Mouse (Mus musculus) testis, postnatal 14 days (tissue): ENCODE measurements at regions not wholly inside any gene's neighbourhood (a gene's known extent, or its start where the extent isn't known, plus 50 kb on each side); places are given as distances from the start of the nearest gene placed in this dataset.
"Not testable (repeated sequence)": the region's sequence is repeated elsewhere in the genome, so short reads cannot be mapped to it uniquely, and the experiment has no call there.

Experiments used
- DNase-seq: peaks from one replicate; pipeline ENCODE4 v3.0.0; 2021; ENCODE audit warnings: low spot score

DNA sequence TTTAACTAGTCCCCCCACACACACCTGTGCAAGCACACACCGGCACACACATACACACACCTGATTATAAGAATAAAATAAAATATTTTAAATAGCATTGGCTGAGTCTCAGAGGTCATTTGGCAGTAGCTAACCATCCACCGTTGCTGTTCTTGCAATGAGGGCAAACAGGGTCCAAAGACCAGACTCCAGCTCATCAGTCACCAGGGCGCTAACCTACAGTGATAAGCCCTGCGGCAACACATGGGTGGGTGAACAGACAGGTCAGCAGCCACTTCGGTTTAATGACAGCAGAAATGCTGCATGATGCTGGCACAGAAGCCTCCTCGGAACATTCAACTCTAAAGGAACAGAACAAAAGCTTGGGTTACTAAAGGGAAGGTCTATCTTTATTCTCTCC is 54.9 kb downstream of the Tas2r134 start:
- DNase-seq: no peak

DNA sequence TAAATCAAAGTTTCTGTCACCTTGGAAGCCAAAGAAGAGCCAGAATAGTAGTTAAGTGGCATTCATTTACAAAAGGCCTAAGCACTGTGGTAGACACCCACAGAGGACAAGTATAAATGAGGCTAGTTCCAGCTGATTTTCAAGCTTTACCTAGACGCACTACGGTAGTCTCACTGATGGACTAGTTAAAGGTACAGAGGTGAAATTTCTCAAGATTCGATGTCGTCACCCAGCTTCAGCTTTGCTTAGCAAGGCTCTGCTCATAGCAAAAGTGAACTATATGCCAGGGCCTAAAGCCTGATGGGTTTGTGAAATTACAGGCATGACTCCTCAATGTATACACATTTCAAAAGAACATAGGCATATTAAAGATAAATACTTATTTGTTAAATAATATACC is 55.4 kb downstream of the Tas2r134 start:
- no peak for DNase-seq

DNA sequence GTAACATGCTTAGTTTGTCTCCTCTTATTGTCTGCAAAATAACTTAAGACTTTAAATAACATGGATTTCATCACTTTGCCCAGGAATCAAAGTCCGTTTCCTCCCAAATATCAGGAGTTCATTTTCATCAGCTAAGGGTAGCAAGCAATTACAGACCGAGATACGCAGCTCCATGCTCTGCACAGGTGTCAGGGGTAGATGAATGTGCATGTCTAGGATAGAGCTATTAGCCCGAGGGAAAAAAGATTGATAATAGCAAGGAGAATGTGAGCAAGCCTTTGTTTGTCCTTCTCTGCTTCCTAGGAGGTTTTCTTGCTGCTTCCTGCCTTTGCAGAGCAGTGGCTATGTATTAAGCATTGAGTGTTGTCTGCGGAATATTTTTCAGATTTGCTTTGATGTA is 77.8 kb downstream of the Tas2r134 start:
- no peak for DNase-seq

DNA sequence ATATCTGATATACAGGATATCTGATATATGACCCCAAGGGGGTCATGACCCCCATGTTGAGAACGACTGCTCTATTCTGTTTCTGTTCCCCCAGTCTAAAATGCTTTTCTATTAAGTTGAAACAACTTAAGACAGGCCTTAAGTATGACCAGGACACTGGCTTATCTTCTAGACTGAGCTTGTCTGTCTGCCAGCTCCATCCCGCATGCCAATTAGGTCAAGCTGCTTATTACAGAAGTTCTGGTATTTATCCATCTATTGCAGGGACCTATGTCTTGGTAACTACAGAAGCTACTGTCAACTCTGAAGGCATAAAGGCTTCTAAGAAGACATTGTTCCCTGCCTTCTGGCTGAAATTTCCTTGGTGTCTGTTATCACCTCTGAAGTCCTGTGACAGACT is 81.4 kb downstream of the Tas2r134 start:
- no peak for DNase-seq

DNA sequence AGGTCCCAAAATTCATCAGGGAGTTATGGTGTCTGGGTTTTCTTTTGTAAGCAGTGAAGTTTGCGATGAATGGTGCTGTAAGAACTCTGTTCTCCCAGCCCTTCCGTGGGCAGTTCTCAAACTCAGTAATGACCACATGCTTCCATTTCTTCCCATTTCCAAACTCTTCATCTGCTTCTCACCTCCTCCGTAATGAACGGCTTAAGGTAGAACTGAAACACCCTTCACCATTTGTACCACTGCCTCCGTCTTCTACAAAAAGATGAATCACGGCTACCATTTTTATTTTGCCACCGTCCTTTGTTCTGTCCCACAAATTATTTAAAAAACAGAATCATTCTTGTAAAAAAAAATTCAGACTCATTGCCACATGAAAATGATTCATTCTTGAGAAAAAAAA is 85.3 kb downstream of the Tas2r134 start:
- DNase-seq: no peak

DNA sequence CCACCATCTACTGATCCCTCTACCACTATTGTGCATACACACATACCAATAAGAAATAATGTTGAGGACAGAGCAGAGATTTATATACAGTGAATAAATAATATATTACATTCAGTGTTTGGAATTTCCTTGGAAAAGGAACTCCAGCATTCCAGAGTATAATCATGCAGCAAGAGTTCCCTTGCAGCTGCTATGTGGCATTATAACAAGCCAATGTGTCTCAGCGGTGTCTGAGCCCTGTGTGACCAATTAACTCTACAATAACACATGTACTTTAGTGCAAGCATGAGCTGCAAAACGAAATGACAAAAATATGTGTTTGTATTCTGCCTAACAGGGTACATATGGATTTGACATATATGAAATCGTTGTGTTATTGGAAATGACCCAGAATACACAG is 103.5 kb downstream of the Tas2r134 start:
- DNase-seq: no peak

DNA sequence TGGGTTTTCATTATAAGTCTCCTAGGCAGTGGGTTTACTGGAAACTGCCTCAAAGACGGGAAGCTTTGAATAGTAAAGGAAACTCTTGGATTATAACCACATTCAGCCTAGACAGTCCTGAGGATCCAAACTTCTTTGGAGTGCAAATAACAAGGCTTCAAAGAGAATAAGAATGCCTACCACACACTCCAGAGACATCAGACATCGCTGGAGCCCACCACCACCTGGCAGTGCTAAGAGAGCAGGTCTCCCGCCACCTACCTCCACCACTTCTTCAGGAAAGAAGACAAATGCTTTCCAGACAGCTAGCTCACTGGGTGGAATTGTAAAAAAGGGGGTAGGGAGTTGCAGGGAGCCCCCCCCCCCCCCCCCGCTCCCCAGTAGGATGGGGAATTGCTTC is 104.4 kb downstream of the Tas2r134 start:
- DNase-seq: no peak

DNA sequence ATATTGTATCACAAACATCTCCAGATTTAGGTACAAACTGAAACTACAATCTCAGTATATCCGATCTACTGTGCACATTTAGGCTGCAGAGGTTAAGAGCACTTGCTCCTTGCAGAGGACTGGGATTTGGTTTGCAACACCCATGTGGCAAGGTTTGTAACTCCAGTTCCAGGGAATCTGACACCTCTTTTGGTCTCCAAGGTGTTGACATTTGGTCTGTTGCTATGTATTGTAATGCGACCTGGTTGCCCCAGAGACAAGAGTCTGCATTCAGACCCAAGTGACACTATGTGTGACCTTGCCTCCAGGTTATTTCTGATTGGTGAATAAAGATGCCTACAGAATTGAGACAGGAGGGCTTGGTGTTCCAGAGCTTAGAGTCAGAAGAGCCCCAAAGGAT is 105.0 kb downstream of the Tas2r134 start:
- no peak for DNase-seq

DNA sequence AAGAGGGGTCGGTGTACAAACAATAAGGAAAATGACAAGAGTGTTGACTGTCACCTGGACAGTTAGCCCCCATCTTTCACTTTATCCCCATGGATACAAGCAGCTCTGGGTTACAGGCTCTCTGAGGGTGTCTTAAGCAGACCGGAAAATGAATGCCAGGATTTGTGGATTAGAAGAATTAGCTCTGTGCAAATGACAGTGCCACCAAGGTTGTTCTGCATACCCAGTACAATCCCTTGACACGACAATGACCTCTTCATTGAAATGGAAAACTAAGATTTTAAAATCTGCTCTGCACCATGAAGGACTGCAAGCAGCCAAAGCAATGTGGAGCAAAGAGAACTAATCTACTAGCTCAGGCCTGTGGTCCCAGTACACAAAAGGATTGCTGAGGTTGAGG is 105.9 kb downstream of the Tas2r134 start:
- DNase-seq: no peak

DNA sequence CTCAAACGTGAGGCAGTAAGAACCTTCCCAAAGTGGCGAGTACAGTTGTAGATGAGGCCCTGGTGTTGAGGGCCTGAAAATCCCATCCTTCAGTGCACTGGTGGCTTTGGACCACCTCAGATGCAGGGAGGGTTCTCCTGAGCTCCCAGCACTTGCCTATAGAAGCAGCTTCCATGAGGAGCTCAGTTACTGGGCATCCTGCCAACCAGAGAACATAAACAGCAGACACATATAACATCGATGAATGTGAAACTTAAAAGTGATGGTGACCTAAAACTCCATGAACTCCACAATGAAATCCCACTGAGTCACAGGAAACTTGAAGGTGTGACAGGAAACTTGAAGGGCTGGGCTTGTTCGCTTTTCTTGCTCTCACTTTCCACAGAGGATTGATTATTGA is 109.1 kb downstream of the Tas2r134 start:
- no peak for DNase-seq

DNA sequence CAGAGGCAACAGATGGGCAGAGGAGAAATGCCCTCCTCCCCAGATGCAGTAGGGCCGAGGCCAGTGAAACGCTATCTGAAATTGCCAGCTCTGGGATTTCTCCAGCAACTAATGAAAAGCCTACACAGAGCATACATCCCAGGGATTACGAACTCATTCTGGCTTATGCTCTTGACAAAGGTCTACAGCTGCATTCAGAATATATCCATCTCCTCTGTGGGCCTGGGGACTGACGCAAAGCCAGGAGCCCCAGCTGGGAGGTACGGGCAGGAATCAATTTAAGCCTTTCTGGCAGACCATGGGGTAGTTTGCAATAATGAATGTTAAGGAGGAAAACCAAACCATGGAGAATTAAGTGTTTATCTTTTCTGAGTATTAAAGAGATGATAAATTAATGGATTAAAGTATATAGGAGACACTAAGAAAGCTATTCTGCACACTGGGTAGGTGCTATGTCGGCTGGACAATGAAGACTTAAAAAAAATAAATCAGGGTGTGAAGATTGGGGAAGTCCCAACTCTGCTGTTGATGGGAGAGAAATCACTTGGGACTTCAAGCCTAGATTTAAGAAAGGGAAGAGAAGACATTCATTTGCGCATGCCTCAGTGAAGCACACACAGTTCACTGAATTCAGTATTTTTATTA is 120.5 kb downstream of the Tas2r134 start:
- no peak for DNase-seq

DNA sequence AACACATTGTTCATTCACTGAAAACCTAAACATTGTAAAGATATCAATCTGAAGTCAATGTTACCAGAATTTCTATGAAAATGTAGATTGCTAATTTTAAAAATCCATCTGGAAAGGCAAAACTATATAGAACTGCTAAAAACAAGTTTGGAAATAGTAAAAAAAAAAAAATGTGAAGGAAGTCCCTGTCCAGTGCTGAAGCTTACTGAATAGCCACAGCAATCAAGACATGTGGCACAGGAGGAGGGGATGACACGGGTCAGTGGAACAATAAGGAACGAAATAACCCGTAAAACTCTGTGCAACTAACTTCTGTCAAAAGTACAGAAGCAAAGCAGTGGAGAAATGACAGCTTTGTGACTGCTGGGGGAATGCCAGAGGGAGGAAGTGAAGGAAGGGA is 121.9 kb downstream of the Tas2r134 start:
- DNase-seq: no peak

DNA sequence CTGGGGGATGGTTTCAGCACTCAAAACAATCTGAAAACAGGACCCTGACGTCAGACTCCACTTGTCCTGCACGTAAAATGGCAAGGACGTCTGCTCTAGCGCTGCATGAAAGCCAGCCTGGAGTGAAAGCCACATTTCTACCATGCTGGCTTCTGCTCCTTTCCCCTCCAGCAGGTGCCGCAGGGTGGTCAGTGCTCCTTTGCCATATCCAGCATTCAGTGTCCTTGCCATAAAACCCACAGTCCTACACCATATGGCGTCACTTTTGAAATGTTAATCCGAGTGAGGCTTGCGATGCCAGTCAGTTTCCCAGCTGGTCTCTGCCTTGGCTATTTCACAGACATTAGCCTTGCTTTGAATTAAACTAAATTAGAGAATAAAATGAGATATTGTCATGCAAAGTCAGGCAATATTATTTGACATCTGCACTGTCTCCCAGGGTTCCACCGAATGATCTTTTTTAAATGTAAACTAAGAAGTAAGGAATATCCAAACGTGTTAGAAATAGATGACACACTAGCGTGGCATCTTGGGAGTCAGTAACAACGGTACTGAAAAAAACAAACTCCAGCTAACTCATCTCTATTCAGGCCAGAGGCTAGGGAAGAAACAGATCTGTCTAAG is 125.7 kb downstream of the Tas2r134 start:
- DNase-seq: no peak

DNA sequence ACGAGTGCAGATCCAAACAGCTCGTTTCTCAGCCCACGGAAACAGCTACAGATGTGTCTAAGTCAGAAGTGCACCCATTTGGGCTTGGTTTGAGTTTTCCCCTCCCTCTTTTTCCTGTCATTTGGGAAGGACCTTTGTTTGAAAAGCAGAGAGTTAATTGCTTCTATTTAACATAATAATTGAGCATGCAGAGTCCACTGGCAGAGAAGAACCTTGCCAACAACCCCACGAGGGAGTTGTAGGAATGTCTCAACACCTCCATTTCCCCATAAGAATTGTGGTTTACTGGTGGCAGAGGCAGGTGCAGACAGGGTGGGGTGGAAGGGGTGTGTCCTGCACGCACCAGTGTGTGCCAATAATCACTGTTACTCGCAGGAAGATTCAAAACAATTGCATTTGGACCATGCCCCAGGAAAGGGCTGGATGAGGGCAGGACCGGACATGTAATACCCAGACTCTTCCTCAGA is 126.3 kb downstream of the Tas2r134 start:
- DNase-seq: no peak

DNA sequence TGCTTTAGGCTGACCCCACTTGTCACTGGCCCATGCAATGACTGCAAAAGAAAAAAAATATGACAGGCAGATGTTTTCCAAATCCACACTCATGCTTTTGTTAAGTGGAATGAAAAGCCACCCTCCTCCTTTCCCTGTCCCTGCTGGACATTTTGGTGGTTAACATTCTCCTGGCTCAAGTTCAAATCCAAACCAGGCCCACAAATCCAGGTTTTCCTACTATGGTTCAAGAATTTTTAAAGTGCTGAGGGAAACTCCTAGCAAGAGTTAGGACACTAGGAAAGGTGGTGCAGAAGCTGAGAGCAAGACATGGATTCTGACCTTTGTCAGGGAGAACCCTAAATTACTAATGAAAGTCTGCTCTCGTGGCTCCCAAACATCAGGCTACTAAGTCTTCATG is 130.1 kb downstream of the Tas2r134 start:
- no peak for DNase-seq

DNA sequence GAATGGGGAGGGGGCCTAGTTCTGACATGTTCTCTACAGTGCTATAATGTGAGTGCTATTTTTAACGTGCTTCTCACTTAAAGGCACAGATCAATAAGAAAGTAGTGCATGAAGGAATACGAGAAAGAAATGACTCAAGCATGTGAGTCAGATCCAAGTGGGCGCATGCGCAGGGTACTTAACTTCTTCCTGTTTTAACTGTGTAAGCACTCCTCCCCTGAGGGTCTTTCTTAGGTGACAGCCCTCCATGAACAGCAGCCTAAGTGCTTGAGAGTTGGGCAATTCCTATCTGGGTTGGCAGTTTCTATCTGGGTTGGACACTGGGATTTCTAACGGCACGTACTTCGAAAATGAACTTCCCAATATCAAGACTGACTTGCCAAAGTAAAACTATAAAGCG is 130.8 kb downstream of the Tas2r134 start:
- no peak for DNase-seq

DNA sequence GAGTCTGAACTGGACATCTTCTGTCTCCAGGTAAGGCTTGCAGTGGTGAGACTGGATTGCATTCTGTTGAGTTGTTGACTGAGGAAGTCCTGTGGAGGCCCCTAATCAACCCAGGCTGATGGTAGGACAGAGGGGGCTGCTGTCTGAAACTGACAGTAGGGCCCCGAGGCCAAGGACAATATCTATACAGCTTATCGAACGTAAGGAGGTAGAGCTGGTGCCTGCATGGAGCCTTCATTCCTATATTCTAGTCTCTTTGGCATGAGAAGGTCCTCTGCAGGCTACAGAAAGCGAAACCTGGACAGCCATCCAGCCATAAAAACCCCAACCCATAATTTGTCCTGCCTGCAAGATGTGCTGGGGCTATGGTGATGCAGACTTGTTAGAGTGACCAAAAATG is 135.6 kb downstream of the Tas2r134 start:
- no peak for DNase-seq

DNA sequence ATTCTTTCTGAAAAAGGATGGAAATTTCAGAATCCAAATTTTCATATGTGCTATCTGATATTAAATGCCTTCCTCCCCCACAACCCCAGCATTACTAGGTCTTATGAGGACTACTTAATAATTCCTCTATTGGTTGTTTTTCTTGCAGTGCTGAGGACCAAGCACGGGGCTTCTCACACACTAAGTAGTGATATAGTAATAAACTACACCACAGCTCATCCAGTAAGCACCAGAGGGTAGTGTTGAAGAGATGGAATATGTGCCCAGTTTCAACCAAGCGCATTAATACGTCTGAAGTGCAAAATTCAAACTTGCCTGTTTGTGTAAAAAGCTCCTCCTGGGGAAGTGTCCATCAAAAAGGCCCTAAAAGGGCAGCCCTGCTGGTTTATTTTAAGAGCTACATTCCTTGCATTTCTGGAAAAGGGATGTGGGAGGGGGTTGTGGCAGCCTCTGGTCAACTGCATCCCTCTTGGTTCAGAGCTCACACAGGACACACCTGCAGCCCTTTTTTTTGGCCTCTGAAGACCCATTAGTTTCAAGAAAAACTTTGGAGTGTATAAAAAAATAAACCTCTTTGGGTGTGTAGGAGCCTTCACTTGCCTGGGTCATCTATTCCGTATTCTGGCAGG is 140.3 kb downstream of the Tas2r134 start:
- DNase-seq: no peak

DNA sequence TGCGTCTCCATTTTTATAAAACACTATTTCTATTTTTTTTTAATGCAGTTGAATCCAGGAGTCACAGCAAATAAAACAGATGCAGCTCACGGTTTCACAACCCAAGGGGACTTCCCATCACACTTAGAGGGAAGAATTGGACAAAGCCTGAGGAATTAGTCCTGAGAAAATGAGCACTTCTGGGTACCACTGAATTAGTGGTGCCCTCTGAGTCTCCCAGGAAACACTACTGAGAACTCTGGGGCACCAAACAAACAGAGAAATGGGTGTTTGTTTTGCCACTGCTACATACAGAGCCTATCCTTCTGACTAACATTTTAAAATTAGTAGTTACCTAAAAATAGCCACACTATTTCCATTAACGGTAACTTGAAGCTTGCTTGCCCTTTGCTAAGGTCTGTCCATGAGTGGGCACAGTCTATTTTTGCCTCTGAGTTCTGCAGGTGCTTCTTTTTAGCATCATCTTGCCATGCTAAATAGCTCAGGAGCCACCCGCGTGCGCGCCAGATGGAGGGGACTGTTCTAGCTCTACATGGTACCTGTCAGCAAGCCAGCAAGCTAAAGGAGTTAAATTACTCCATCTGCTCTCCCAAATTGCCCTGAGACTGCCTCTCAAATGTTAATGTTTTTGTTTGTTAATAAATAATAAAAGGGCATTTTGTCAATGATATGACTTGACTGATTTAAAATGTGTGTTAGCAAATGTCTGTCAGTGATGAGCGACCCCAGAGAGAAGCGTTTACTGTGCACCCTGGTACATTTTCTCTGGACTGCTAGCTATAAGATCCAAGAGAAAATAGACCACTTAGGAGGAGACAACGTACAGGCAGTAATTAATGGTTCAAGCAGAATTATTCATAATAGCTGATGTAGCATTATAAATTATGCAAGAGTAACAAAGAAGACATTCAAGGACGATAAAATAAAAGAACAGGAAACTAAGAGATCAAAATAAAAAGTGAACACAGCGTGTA is 141.3 kb downstream of the Tas2r134 start:
- DNase-seq: no peak

DNA sequence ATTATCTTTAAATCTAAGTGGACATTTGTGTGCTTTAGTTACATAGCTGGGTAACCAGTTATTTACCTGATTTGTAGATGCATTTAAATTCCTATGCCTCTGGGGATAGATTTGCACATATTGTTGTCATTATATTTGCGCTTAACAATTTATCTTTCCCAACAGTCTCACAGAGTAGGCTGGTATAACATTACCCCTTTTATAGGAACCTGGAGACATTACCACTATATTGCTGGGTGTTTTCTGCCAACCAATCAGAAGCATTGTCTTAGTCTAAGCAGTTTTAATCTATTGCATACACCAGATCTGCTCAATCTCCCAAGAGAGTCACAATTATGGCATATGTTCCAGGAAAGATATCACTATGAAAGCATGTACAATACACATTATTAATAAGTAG is 149.8 kb downstream of the Rbm43 start:
- no peak for DNase-seq

DNA sequence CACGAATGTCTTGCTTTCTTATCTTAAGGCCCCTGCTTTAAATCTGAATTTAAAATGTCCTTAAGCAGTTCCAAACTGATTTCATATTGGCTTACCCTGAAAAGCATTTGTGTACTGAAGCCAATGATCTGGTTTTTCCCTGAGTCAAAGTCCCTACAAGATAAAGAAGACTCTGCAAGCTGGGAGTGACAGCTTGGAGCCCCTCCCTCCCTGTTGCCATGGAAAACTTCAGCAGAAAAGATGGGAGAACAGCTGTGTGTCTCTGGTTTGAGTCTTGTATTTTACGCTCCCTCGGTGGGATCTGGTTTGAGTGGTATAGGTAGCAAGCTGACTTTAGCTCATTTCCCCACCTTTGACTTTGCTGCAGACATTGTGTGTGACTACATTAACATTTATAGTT is 146.1 kb downstream of the Rbm43 start:
- DNase-seq: no peak

DNA sequence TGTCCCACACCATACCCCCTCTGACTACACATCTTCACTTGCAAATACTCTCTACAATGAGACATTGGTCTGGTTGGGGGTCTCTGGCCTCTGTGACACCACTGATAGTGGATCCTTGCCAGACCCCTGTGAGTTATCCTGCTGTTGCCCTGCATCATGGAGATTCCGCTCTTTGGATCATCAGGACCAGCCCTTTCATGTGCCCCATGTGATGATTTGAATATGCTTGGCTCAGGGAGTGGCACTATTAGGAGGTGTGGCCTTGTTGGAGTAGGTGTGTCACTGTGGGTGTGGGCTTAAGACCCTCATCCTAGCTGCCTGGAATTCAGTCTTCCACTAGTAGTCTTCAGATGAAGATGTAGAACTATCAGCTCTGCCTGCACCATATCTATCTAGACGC is 141.7 kb downstream of the Rbm43 start:
- DNase-seq: not testable (repeated sequence)

DNA sequence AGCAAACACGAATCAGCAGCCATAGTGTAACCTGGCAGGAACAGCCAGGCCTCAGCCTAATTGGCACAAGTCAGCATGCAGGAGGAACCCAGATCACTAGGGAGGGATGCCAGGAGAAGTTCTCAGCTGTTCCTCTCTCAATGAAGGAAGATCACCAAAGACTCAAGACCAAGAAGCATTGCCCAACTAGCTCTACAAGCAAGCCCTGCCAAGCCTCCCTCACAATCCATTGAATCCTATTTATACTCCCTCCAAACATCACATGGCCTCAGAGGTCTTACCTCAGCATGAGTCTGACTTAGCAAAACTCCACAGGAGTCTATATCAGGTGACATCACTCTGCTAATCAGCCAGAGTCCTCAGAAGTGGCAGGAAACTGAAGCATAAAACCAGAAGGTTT is 135.1 kb downstream of the Rbm43 start:
- DNase-seq: no peak
